Mouse (Mus musculus) adrenal gland, adult 2 months (tissue): ENCODE results near the gene Abi3. TPM values are rescaled to one million over a fixed set of nuclear protein-coding genes. Genes with fewer than 3 reads are reported as not detected.
"Not testable (repeated sequence)": the region's sequence is repeated elsewhere in the genome, so short reads cannot be mapped to it uniquely, and the experiment has no call there.

Experiments used
- DNase-seq: peaks from one replicate; pipeline ENCODE4 v3.0.0; 2021
- long read RNA-seq: library from polyadenylated mRNA; stranded (forward); transcript quantifications from one replicate; pipeline ENCODE4 v2.0.0, GENCODE M21; 2021
- polyA plus RNA-seq: library from polyadenylated mRNA; depleted of rRNA; stranded (reverse); fragments of >200 nt; gene quantifications from 2 replicates; pipeline ENCODE4 v1.2.3, GENCODE M21; 2012; rRNA removed
- total RNA-seq, 2 experiments: library from RNA; stranded (reverse); gene quantifications; 2 replicates each; pipeline ENCODE4 v1.2.3; 2021

Gene Abi3
- total RNA-seq, result 10 to 100 TPM; 11.9 to 12.3 TPM
- polyA plus RNA-seq, result 55.2 and 62.6 TPM in 2 replicates
- long read RNA-seq, full-length matches to known transcripts, result 5 of 10 reads
- long read RNA-seq, partial matches to known transcripts, result 0 of 10 reads
- long read RNA-seq, other reads (novel, unspliced or antisense), result 5 of 10 reads

DNA sequence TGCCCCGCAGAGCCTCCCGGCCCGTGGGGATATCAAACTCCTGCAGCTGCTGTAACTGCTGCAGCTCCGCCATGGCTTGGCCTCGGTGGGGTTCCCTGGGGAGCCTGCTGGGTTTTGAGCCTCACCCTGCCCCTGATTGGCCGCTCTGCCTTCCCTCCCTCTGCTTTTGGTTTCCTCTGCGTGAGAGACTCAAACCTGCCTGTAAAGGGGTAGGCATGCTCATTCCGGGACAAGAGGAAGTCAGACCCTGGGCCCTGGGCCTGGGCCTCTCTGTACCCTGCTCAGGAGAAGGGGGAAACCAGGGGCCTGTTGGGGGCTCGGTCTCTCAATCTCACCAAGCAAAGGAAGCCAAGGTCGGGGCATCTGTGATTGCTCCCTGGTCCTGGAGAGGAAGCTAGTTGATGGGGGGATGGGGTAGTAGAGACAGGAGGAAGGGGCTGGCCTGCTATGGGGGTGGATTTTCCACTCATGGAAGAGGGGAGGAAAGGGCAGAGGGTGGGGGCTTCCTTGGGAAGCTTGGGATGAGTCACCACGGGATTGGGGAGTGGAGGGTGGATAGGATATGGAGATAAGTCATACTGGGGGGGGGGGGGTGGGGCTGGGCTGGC lies at the start of gene Abi3:
Gene Abi3 (minus strand): TSS at position 403 of the 608 bp plus-strand sequence.
- peak; percentile 69 for DNase-seq

GRCm38 (mm10) chr11:95890462-95891051 lies 48.3 kb upstream of the Abi3 start:
- no peak for DNase-seq

- DNase-seq, result not testable (repeated sequence)
These were observed 37.6 kb upstream of the Abi3 start for GRCm38 (mm10) chr11:95879861-95880260.

GRCm38 (mm10) chr11:95876296-95876695 lies 34.0 kb upstream of the Abi3 start:
- DNase-seq, result peak; percentile 44

DNA sequence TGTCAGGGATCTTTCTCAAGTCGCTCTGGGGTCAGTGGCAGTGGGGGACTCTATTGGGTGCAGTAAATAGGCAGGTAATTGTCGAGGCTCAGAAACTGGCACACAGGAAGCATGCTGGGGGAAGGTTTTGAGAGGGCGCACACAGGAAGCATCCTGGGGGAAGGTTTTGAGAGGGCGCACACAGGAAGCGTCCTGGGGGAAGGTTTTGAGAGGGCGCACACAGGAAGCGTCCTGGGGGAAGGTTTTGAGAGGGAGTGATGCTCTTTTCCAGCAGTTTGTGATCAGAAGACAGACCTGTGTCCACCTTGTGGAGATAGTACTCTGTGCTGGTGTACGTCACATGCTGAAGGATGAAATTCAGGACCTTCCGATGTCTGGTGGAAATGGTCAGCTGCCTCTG lies 33.5 kb upstream of the Abi3 start:
- DNase-seq, result no peak

DNA sequence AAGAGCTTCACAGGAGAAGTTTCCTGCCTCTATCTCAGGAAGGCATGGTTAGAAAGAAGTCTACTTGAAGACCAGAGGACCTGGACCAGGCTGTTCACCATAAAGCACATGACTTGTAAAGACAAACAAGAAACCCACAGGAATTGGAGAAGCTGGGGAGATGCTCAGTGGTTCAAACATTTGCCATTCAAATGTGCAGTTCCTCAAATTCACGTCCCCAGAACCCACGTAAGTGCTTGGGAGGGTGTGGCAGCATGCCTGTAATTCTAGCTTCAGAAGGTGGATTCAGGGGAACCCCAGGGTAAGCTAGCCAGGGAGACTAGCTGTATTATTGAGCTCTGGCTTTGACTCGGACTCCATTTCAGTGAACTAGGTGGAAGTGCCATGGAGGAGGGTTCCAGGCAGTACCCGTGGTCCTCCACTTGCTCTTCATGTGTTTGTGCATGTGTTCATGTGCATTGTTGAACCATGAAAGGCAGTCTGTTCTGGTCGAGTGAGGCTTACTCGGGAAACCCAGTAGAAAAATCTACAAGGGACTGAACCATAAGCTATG lies 27.7 kb upstream of the Abi3 start:
- DNase-seq, result no peak

DNA sequence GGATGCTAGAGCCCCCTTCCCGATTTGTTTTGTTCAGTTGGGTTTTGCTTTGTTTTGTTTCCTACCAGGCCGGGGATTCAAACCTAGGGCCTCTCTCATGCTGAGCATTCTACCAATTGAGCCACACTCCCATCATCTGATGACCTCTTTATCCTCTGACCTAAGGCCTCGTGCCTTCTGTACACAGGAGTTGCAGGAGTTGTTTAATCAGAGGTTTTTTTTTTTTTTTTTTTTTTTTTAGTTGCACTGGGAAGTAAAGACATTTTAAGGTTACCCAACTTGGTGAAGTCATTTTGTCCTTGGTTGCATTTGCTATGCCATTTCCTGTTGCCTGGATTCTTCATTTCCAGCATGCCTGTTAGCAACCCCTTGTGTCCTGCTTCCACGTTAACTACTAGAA lies 27.2 kb upstream of the Abi3 start:
- DNase-seq, result no peak

- DNase-seq, result no peak
These were observed 19.1 kb upstream of the Abi3 start for GRCm38 (mm10) chr11:95861397-95861796.

GRCm38 (mm10) chr11:95860071-95860490 lies 17.8 kb upstream of the Abi3 start:
- no peak for DNase-seq

DNA sequence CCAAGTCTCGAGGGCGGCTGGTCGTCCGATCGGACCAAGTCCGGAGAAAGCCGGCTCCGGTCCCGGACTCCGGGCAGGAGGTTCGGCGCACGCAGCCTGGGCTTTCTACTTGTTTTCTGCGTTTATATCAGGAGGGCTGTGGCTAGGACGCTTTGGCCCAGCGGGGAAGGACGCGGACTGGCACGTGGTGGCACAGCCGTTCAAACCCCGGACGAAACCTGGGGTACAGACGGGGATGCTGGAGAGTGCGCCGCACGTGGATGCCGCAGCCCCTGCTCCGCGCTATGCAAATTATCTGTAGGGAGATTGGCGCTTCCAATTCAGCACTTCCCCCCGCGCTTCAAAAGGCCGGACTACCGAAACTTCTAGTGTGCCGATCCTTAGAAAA lies 17.2 kb upstream of the Abi3 start:
- peak; percentile 92 for DNase-seq

- peak; percentile 98 for DNase-seq
These were observed 16.5 kb upstream of the Abi3 start for GRCm38 (mm10) chr11:95858528-95859467.

DNA sequence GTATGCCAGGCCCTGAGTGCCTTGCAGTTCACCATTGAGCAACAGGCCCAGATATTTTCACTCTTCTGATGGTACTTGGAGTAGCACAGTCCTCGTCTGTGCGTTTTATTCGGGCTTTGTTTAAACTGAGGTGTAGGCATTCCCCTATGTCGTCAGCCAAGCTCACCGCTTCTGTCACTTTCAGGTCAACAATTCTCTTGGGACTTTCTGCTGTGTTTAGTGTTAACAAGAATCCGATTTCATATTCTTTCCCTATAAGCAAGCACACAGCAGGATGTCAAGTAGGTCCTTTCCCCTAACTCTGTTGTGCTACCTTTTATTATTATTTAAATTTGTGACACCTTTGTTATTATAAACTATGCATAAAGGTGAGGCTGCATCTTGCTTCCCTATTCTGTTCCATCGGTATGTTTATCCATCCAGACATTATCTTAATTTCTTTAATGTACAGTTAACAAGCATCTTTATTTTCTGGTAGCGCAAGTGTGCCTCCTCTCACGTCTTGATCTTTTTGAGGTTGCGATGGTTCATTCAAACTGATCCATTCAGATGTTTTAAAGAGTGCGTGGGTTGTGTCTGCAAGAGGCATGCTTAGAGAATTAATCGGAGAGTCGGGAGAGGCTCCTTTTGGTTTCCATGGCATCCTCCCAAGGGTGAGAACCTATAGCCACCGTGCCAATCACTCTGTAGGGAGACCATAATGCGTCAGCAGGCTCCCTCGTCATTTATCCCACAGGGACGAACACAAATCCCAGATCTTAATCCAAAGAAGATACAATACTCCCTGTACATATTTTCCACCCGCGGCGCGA lies 15.6 kb upstream of the Abi3 start:
- no peak for DNase-seq

DNA sequence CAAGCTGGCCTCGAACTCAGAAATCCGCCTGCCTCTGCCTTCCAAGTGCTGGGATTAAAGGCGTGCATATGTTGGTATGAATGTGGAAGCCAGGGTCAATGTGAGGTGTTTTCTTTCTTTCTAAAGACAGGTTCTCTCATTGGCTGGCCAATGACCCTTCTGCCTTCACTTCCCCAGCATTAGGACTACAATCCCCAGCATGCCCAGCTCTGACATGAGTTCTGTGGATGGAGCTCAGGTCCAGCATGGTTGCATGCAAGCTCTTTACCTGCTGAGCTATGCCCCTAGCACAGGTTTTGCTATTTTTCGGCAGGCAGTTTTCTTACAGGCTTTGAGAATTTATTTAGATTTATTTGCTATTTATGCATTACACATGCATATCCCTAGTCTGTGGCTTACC lies 15.0 kb upstream of the Abi3 start:
- DNase-seq, result no peak

DNA sequence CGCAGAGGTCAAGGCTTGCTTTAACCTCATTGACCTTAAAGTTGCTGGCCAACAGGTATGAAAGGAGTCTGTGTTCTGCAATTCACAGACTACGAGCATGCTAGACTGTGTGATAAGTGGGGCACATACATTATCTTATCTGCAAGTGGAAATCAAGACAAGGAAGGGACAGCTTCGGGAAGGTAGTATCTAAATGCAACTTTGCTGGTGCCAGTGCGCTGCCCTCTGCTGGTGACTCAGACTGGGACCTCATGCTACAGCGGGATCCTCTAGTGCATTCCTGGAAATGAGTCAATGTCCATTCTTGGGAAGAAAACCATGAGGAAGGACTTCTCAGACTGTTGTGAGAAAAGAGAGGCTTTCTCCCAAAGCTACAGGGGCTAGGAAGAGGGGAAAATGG lies 11.4 kb upstream of the Abi3 start:
- peak; percentile 76 for DNase-seq

DNA sequence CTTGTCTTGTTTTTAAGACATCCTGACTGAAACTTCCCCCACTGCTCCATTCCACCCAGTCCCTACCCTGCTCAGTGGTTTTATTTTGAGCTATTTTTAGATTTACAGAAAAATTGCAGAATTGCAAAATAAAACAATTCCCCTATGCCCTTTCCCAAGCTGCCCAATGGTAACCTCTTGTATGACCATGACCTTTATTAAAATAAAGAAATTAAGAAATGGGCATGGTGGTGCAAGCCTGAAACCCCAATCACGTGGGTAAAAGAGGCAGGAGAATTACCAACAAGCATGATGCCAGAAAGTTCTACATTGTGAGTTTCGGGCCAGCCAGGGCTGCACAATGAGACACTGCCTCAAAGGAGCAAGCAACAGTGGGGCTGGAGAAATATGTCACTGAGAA lies 8.6 kb upstream of the Abi3 start:
- DNase-seq, result no peak

DNA sequence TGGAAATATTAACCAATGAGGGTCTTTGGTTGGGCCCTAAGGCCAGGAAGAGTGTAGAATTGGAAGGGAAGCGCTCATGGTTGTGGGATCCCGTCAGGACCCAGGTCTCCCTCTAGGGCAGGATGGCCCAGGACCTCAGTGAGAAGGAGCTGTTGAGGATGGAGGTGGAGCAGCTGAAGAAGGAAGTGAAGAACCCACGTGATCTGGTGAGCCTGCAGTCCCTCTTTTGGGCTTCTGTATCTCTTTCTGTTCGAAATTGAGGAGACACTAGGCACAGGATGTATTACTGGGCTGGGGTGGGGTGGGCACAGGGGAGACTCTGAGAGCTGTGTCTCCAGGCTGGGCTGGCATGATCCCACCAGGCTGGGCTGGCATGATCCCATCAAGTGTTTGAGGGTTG lies 2.7 kb upstream of the Abi3 start:
- DNase-seq, result no peak

DNA sequence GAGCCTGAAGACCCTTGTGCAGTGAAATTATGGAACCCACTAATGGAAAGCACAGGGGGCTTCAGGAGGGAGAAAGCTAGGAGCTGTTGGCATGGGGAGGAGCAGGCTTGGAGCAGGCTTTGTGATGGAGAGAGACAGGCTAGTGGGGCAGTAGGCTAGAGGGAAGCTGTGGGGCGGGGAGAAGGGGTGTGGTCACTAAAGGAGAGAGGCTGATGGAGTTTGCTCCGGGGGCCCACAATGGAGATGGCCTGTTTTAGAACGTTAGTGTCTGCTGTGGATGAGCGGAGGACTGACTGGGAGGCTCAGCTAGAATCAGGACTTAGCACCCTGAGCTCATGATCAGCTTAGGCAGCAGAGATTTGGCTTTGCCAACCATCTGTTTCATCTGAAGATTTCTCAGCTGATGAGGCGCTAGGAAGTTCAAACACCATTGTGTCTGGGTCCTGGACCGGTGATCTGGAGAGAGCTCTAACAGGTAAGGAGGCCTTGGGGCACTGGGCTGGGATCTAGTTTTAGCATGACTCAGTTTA lies 1.2 kb upstream of the Abi3 start:
- no peak for DNase-seq

DNA sequence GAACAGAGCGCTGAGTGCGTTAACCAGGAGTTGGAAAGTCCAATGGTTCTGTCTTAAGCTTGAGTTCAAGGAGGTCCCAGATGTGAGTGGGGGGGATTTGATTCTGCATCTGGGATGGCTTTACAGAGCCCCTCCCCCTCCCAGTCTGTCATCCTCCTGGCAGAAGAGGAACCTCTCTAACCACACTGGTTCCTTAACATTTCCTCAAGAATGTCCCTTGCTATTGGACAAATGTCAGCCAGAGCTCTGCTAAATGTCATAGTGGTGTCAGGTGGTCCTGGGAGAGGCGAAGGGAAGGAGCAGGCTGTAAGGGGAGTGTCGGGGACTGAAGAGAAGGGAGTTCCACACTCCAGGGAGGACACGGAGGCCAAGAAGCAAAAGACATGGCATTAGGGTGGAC lies 677 bp upstream of the Abi3 start:
- no peak for DNase-seq

DNA sequence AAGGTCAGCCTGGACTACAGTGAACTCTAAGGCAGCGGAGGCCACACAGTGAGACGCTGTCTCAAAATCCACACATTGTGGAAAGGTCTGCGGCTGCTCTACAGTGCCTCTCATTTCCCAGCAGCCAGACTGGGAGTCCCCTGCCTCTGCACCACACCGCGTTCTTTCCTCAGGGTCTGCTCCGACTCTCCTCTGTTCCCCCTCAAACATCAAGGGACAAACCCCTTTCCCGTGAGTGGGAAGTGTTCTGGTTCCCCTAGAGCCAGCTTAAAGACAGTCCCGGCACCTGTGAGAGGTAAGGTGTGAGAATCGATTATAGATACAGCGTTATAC lies 812 bp downstream of the Abi3 start:
- no peak for DNase-seq

DNA sequence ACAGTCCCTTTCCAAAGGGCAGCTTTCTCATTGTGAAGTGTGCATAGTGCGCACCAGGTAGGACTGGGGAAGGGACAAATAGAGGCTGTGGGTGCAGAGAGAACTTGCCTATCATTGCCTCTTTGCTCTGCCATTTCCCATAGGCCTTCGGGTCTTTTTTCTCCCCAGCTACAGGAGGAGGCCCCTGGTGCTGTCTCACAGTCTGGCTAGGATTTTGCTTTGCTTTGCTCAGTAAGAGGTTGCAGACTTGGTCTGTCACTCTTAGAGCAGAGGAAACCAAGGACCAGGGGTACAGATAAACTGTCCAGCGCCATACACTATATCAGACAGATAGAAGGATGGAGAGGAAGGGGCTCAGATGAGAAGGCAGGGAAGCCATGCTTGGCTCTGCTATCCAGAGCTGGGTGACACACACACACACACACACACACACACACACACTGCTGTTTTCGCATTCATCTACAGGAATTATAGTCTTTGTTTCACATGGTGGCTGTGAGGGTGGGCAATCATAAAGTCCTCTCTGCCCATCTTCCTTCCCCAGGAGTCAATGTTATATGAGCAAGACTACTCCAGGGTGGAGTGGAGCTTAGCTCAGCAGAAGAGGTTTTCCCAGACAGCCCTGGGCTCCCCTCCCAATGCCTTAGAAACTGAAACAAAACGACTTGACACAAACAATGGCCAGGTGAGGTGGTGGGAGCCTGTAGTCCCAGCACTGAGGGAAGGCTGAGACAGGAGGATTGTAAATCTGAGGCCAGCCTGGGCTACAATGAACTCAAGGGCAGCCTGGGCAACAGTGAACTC lies 1.4 kb downstream of the Abi3 start:
- DNase-seq, result no peak
